ENCODE assay signal across 8 mouse cellular contexts in the genomic region with DNA sequence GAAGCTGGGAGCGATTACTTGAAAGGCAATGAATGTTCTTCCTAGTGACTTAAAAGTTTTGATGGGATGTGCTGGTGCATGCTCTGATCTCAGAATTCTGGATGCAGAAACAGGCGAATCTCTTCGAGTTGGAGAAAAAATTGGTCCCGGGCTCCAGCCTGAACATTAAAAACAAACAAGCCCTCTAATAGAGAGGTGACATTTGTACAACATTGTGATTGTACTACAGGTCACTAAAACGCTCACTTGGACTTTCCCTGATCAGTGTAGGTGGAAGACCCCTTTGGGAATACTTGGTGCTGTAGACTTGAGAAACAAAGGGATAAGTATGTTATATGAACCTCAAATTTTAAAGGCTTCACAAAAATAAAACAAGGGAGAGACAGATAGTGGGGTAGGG. TPM values are rescaled to one million over a fixed set of nuclear protein-coding genes. Genes with fewer than 3 reads are reported as not detected.
A peak's percentile ranks its signal among the peaks of the same experiment; 100 is the strongest.
DNase-seq lines count a peak whose midpoint lies in the region; ATAC-seq and TF ChIP-seq lines count a peak whose summit lies in the region.

No protein-coding gene starts in this region.

- H3K4me3 ChIP-seq in kidney, postnatal 0 days (replicated peaks; ENCODE audit: low read depth, low read length) = peak overlapping the region; percentile 68
- H3K4me3 ChIP-seq in embryonic facial prominence, embryonic 11.5 days (ENCODE audit: low read depth, low read length) = peak overlapping the region; percentile 70
- H3K4me3 ChIP-seq in hindbrain, embryonic 16.5 days (ENCODE audit: low read length) = peak overlapping the region; percentile 55
- peak overlapping the region; percentile 64 for H3K4me3 ChIP-seq in midbrain, embryonic 16.5 days (ENCODE audit: low read depth, low read length)

- no peak for ATAC-seq in kidney, postnatal 0 days (replicated peaks; ENCODE audit: low FRiP score, low read depth)
- ATAC-seq in embryonic facial prominence, embryonic 11.5 days (replicated peaks; ENCODE audit: insufficient number of reproducible peaks, low FRiP score, low TSS enrichment, low read depth) = no peak
- ATAC-seq in hindbrain, embryonic 16.5 days = no peak
- ATAC-seq in midbrain, embryonic 16.5 days = no peak
- ATAC-seq in megakaryocyte-erythroid progenitor cell, adult 5-6 weeks (replicated peaks; ENCODE audit: low FRiP score, low TSS enrichment, poor library complexity, severe bottlenecking) = no peak

- peak overlapping the region; percentile 96 for H3K4me2 ChIP-seq in kidney, postnatal 0 days (ENCODE audit: low read length)
- peak overlapping the region; percentile 85 for H3K4me2 ChIP-seq in embryonic facial prominence, embryonic 11.5 days (ENCODE audit: low read depth, low read length)
- H3K4me2 ChIP-seq in hindbrain, embryonic 16.5 days (ENCODE audit: low read length) = peak overlapping the region; percentile 66
- peak overlapping the region; percentile 58 for H3K4me2 ChIP-seq in midbrain, embryonic 16.5 days (ENCODE audit: low read length)

- H3K4me1 ChIP-seq in kidney, postnatal 0 days (replicated peaks; ENCODE audit: insufficient read depth, low read length) = peaks cover 3% of the 10 kb centered on the region
- H3K4me1 ChIP-seq in embryonic facial prominence, embryonic 11.5 days (ENCODE audit: control insufficient read depth, insufficient read depth, low read length) = peaks cover 2% of the 10 kb centered on the region; the same call in 1 of the 2 replicates
- peaks cover 16% of the 10 kb centered on the region for H3K4me1 ChIP-seq in hindbrain, embryonic 16.5 days (ENCODE audit: control insufficient read depth, insufficient read depth, low read depth, low read length)
- peaks cover 22% of the 10 kb centered on the region for H3K4me1 ChIP-seq in midbrain, embryonic 16.5 days (ENCODE audit: control insufficient read depth, insufficient read depth, low read length)

- 25% methylated on average over 5 of the region's 5 CpGs for WGBS in kidney, postnatal 0 days
- WGBS in embryonic facial prominence, embryonic 11.5 days = 34% methylated on average over 5 of the region's 5 CpGs
- WGBS in hindbrain, embryonic 16.5 days = 26% methylated on average over 5 of the region's 5 CpGs
- 28% methylated on average over 5 of the region's 5 CpGs for WGBS in midbrain, embryonic 16.5 days

- H3K27ac ChIP-seq in kidney, postnatal 0 days = peak overlapping the region; percentile 94
- peak overlapping the region; percentile 85 for H3K27ac ChIP-seq in embryonic facial prominence, embryonic 11.5 days (replicated peaks; ENCODE audit: low read depth, low read length)
- peak overlapping the region; percentile 85 for H3K27ac ChIP-seq in hindbrain, embryonic 16.5 days (ENCODE audit: low read depth, low read length)
- peak overlapping the region; percentile 98 for H3K27ac ChIP-seq in midbrain, embryonic 16.5 days (ENCODE audit: low read length)

- peaks cover 4% of the 10 kb centered on the region for H3K36me3 ChIP-seq in kidney, postnatal 0 days (ENCODE audit: insufficient read depth, low read length)
- no peaks in the 10 kb centered on the region; the same call in 1 of the 2 replicates for H3K36me3 ChIP-seq in embryonic facial prominence, embryonic 11.5 days (replicated peaks; ENCODE audit: control insufficient read depth, insufficient read depth, low read depth, low read length)
- peaks cover 7% of the 10 kb centered on the region; the same call in 1 of the 2 replicates for H3K36me3 ChIP-seq in hindbrain, embryonic 16.5 days (ENCODE audit: control insufficient read depth, insufficient read depth, low read length)
- peaks cover 10% of the 10 kb centered on the region for H3K36me3 ChIP-seq in midbrain, embryonic 16.5 days (ENCODE audit: control insufficient read depth, insufficient read depth, low read length)

- no peaks in the 10 kb centered on the region for H3K27me3 ChIP-seq in kidney, postnatal 0 days (ENCODE audit: insufficient read depth, low read length)
- H3K27me3 ChIP-seq in embryonic facial prominence, embryonic 11.5 days (ENCODE audit: control insufficient read depth, insufficient read depth, low read length) = no peaks in the 10 kb centered on the region
- H3K27me3 ChIP-seq in hindbrain, embryonic 16.5 days (replicated peaks; ENCODE audit: control insufficient read depth, insufficient read depth, low read length) = no peaks in the 10 kb centered on the region
- H3K27me3 ChIP-seq in midbrain, embryonic 16.5 days (ENCODE audit: control insufficient read depth, insufficient read depth, low read depth, low read length) = no peaks in the 10 kb centered on the region

- H3K9me3 ChIP-seq in kidney, postnatal 0 days (replicated peaks; ENCODE audit: low read length) = no peaks in the 10 kb centered on the region
- no peaks in the 10 kb centered on the region for H3K9me3 ChIP-seq in embryonic facial prominence, embryonic 11.5 days (replicated peaks; ENCODE audit: control insufficient read depth, low read length)
- no peaks in the 10 kb centered on the region for H3K9me3 ChIP-seq in hindbrain, embryonic 16.5 days (ENCODE audit: control insufficient read depth, low read length)
- no peaks in the 10 kb centered on the region for H3K9me3 ChIP-seq in midbrain, embryonic 16.5 days (replicated peaks; ENCODE audit: control insufficient read depth, low read length, poor library complexity, severe bottlenecking)

- H3K9ac ChIP-seq in kidney, postnatal 0 days (ENCODE audit: low read depth, low read length) = peak overlapping the region; percentile 60
- peak overlapping the region; percentile 18; the same call in 1 of the 2 replicates for H3K9ac ChIP-seq in embryonic facial prominence, embryonic 11.5 days (replicated peaks; ENCODE audit: low read length)
- peak overlapping the region; percentile 71 for H3K9ac ChIP-seq in hindbrain, embryonic 16.5 days (ENCODE audit: low read depth, low read length)
- peak overlapping the region; percentile 73 for H3K9ac ChIP-seq in midbrain, embryonic 16.5 days (ENCODE audit: low read depth, low read length)

- DNase-seq in kidney, postnatal 0 days (ENCODE audit: low spot score) = peak; percentile 29
- no peak for DNase-seq in kidney, postnatal 10 days
- no peak for DNase-seq in embryonic facial prominence, embryonic 11.5 days (ENCODE audit: low spot score)
- no peak for DNase-seq in cerebellum, postnatal 14 days
- no peak for DNase-seq in T-cell, adult 2 months (ENCODE audit: low spot score)

- TF ChIP-seq CTCF in kidney, postnatal 0 days (IDR thresholded peaks at IDR 0.05; ENCODE audit: low read depth) = no peak

RNA-seq across cellular contexts. Expression of gene Agbl5, which starts 1.8 kb away (rescaled TPM):
- 17.3 and 17.5 TPM in 2 replicates for polyA plus RNA-seq in kidney, postnatal 0 days (2015; fragmentation: Nextera tagmentation; extraction: Ambion mirVana)
- 31.5 and 33.0 TPM in 2 replicates for polyA plus RNA-seq in embryonic facial prominence, embryonic 11.5 days (2014; fragmentation: Nextera tagmentation; extraction: Ambion mirVana)
- polyA plus RNA-seq in hindbrain, embryonic 16.5 days (2015; fragmentation: Nextera tagmentation; extraction: Ambion mirVana) = 19.1 and 23.1 TPM in 2 replicates
- 24.1 and 24.5 TPM in 2 replicates for polyA plus RNA-seq in midbrain, embryonic 16.5 days (2015; fragmentation: Nextera tagmentation; extraction: Ambion mirVana)
- total RNA-seq in megakaryocyte-erythroid progenitor cell, adult 5-6 weeks (2014; fragmentation: Nextera tagmentation) = 13.6 and 29.9 TPM in 2 replicates
- 12.1 and 23.3 TPM in 2 replicates for total RNA-seq in megakaryocyte-erythroid progenitor cell, adult 5-6 weeks (2017)

RNA-seq across cellular contexts. Expression of gene Tmem214, which starts 18.9 kb away (rescaled TPM):
- 67.3 and 74.5 TPM in 2 replicates for polyA plus RNA-seq in kidney, postnatal 0 days (2015; fragmentation: Nextera tagmentation; extraction: Ambion mirVana)
- polyA plus RNA-seq in embryonic facial prominence, embryonic 11.5 days (2014; fragmentation: Nextera tagmentation; extraction: Ambion mirVana) = 37.5 and 42.3 TPM in 2 replicates
- 67.0 and 68.4 TPM in 2 replicates for polyA plus RNA-seq in hindbrain, embryonic 16.5 days (2015; fragmentation: Nextera tagmentation; extraction: Ambion mirVana)
- 67.5 and 69.7 TPM in 2 replicates for polyA plus RNA-seq in midbrain, embryonic 16.5 days (2015; fragmentation: Nextera tagmentation; extraction: Ambion mirVana)
- total RNA-seq in megakaryocyte-erythroid progenitor cell, adult 5-6 weeks (2014; fragmentation: Nextera tagmentation) = 24.2 and 42.1 TPM in 2 replicates
- total RNA-seq in megakaryocyte-erythroid progenitor cell, adult 5-6 weeks (2017) = 14.1 and 18.1 TPM in 2 replicates

RNA-seq across cellular contexts. Expression of gene Ost4, which starts 20.9 kb away (rescaled TPM):
- polyA plus RNA-seq in kidney, postnatal 0 days (2015; fragmentation: Nextera tagmentation; extraction: Ambion mirVana) = 466 and 517 TPM in 2 replicates
- 347 and 379 TPM in 2 replicates for polyA plus RNA-seq in embryonic facial prominence, embryonic 11.5 days (2014; fragmentation: Nextera tagmentation; extraction: Ambion mirVana)
- 232 and 244 TPM in 2 replicates for polyA plus RNA-seq in hindbrain, embryonic 16.5 days (2015; fragmentation: Nextera tagmentation; extraction: Ambion mirVana)
- polyA plus RNA-seq in midbrain, embryonic 16.5 days (2015; fragmentation: Nextera tagmentation; extraction: Ambion mirVana) = 202 and 215 TPM in 2 replicates
- 270 and 300 TPM in 2 replicates for total RNA-seq in megakaryocyte-erythroid progenitor cell, adult 5-6 weeks (2014; fragmentation: Nextera tagmentation)
- 278 and 305 TPM in 2 replicates for total RNA-seq in megakaryocyte-erythroid progenitor cell, adult 5-6 weeks (2017)

RNA-seq across cellular contexts. Expression of gene Emilin1, which starts 26.5 kb away (rescaled TPM):
- polyA plus RNA-seq in kidney, postnatal 0 days (2015; fragmentation: Nextera tagmentation; extraction: Ambion mirVana) = 204 and 226 TPM in 2 replicates
- 79.7 and 95.4 TPM in 2 replicates for polyA plus RNA-seq in embryonic facial prominence, embryonic 11.5 days (2014; fragmentation: Nextera tagmentation; extraction: Ambion mirVana)
- polyA plus RNA-seq in hindbrain, embryonic 16.5 days (2015; fragmentation: Nextera tagmentation; extraction: Ambion mirVana) = 16.3 and 24.6 TPM in 2 replicates
- polyA plus RNA-seq in midbrain, embryonic 16.5 days (2015; fragmentation: Nextera tagmentation; extraction: Ambion mirVana) = 11.7 and 12.3 TPM in 2 replicates
- 13.5 and 18.9 TPM in 2 replicates for total RNA-seq in megakaryocyte-erythroid progenitor cell, adult 5-6 weeks (2014; fragmentation: Nextera tagmentation)
- total RNA-seq in megakaryocyte-erythroid progenitor cell, adult 5-6 weeks (2017) = 5.7 and 10.3 TPM in 2 replicates

RNA-seq across cellular contexts. Expression of gene Khk, which starts 34.5 kb away (rescaled TPM):
- 68.9 and 70.6 TPM in 2 replicates for polyA plus RNA-seq in kidney, postnatal 0 days (2015; fragmentation: Nextera tagmentation; extraction: Ambion mirVana)
- polyA plus RNA-seq in embryonic facial prominence, embryonic 11.5 days (2014; fragmentation: Nextera tagmentation; extraction: Ambion mirVana) = 9.2 and 9.9 TPM in 2 replicates
- polyA plus RNA-seq in hindbrain, embryonic 16.5 days (2015; fragmentation: Nextera tagmentation; extraction: Ambion mirVana) = 12.2 and 13.7 TPM in 2 replicates
- 9.6 and 9.9 TPM in 2 replicates for polyA plus RNA-seq in midbrain, embryonic 16.5 days (2015; fragmentation: Nextera tagmentation; extraction: Ambion mirVana)
- total RNA-seq in megakaryocyte-erythroid progenitor cell, adult 5-6 weeks (2014; fragmentation: Nextera tagmentation) = 80.4 and 113 TPM in 2 replicates
- 64.4 and 90.0 TPM in 2 replicates for total RNA-seq in megakaryocyte-erythroid progenitor cell, adult 5-6 weeks (2017)

Comparison
In these comparisons a context has a peak if more than half of its experiments do, and no peak if none do; other contexts are left out.
1. H3K9ac ChIP-seq: peak in every context shown above with its lines; median percentile 73 in midbrain, embryonic 16.5 days; 71 in hindbrain, embryonic 16.5 days; 60 in kidney, postnatal 0 days; 18 in embryonic facial prominence, embryonic 11.5 days.